Mouse (Mus musculus) bone marrow, adult 2 months (tissue): ENCODE data around the gene Rabgap1l.

ENCODE experiments used
- CTCF ChIP-seq: fragments of 200-500 bp; IDR thresholded peaks from 2 replicates; pipeline ENCODE4 v1.5.1; 2011; ENCODE audit warnings: low read length, control low read depth; ENCODE audit not compliant: control insufficient read depth, insufficient read depth
- POLR2A ChIP-seq: fragments of 200-500 bp; IDR thresholded peaks from 2 replicates; pipeline ENCODE4 v1.6.1; 2011; ENCODE audit warnings: low read depth, mild to moderate bottlenecking, control low read depth, low read length, borderline replicate concordance; ENCODE audit not compliant: control insufficient read depth

GRCm38 (mm10) chr1:160387446-160387845, 405.6 kb downstream of the Rabgap1l start:
- TF ChIP-seq POLR2A (no peak), CTCF (no peak)
